ENCODE assay signal across 7 mouse cellular contexts in genomic region chr4:83657021-83657420, GRCm38 (mm10).
DNase-seq lines count a peak whose midpoint lies in the region; ATAC-seq lines count a peak whose summit lies in the region.

No protein-coding gene starts in this region.

- H3K4me3 ChIP-seq in lung, embryonic 16.5 days (ENCODE audit: low read length), result no peak overlapping the region
- no peak overlapping the region for H3K4me3 ChIP-seq in forebrain, embryonic 16.5 days (replicated peaks; ENCODE audit: low read length)
- H3K4me3 ChIP-seq in limb, embryonic 11.5 days (ENCODE audit: low read depth, low read length), result no peak overlapping the region
- H3K4me3 ChIP-seq in stomach, embryonic 16.5 days (replicated peaks; ENCODE audit: low read length), result no peak overlapping the region

- no peaks in the 10 kb centered on the region for H3K27me3 ChIP-seq in lung, embryonic 16.5 days (ENCODE audit: control insufficient read depth, insufficient read depth, low read depth, low read length)
- no peaks in the 10 kb centered on the region for H3K27me3 ChIP-seq in forebrain, embryonic 16.5 days (replicated peaks; ENCODE audit: control insufficient read depth, insufficient read depth, low read length)
- no peaks in the 10 kb centered on the region for H3K27me3 ChIP-seq in limb, embryonic 11.5 days (ENCODE audit: control insufficient read depth, insufficient read depth, low read length)
- no peaks in the 10 kb centered on the region for H3K27me3 ChIP-seq in stomach, embryonic 16.5 days (ENCODE audit: control insufficient read depth, insufficient read depth, low read length)

- no peak overlapping the region for H3K9ac ChIP-seq in lung, embryonic 16.5 days (ENCODE audit: low read length)
- H3K9ac ChIP-seq in forebrain, embryonic 16.5 days (replicated peaks; ENCODE audit: low read depth, low read length), result no peak overlapping the region
- no peak overlapping the region for H3K9ac ChIP-seq in limb, embryonic 11.5 days (ENCODE audit: low read length)
- H3K9ac ChIP-seq in stomach, embryonic 16.5 days (ENCODE audit: low read length), result 0 out of 2 replicates have a peak overlapping the region, but pooled peaks have one; percentile 26

- no peak for DNase-seq in lung, postnatal 25 days (ENCODE audit: low spot score)
- DNase-seq in limb, embryonic 11.5 days (ENCODE audit: low spot score), result no peak
- no peak for DNase-seq in layer of hippocampus, postnatal 14 days (ENCODE audit: low spot score in 2 of 2)
- no peak for DNase-seq in left cerebral cortex, adult 11 months (ENCODE audit: low spot score)

- 38% methylated on average over 6 of the region's 6 CpGs for WGBS in lung, embryonic 16.5 days
- 40% methylated on average over 6 of the region's 6 CpGs for WGBS in forebrain, embryonic 16.5 days
- 63% methylated on average over 6 of the region's 6 CpGs for WGBS in limb, embryonic 11.5 days
- WGBS in stomach, embryonic 16.5 days, result 47% methylated on average over 6 of the region's 6 CpGs

- peak overlapping the region; percentile 70 for H3K27ac ChIP-seq in lung, embryonic 16.5 days (ENCODE audit: low read length)
- H3K27ac ChIP-seq in forebrain, embryonic 16.5 days (ENCODE audit: low read length), result no peak overlapping the region
- H3K27ac ChIP-seq in limb, embryonic 11.5 days (replicated peaks; ENCODE audit: low read depth, low read length), result no peak overlapping the region
- H3K27ac ChIP-seq in stomach, embryonic 16.5 days (ENCODE audit: low read length), result no peak overlapping the region

- H3K4me1 ChIP-seq in lung, embryonic 16.5 days (replicated peaks; ENCODE audit: control insufficient read depth, insufficient read depth, low read length), result 0 out of 2 replicates have a peak, but pooled peaks cover 4% of the 10 kb centered on the region
- peaks cover 7% of the 10 kb centered on the region for H3K4me1 ChIP-seq in forebrain, embryonic 16.5 days (replicated peaks; ENCODE audit: control insufficient read depth, insufficient read depth, low read length)
- H3K4me1 ChIP-seq in limb, embryonic 11.5 days (ENCODE audit: control insufficient read depth, insufficient read depth, low read length), result peaks cover 6% of the 10 kb centered on the region; the same call in 1 of the 2 replicates
- H3K4me1 ChIP-seq in stomach, embryonic 16.5 days (ENCODE audit: control insufficient read depth, insufficient read depth, low read length), result peaks cover 11% of the 10 kb centered on the region; the same call in 1 of the 2 replicates

- 0 out of 2 replicates have a peak, but pooled peaks have one; percentile 14 for ATAC-seq in lung, embryonic 16.5 days (ENCODE audit: low read depth)
- 0 out of 2 replicates have a peak, but pooled peaks have one; percentile 4 for ATAC-seq in forebrain, embryonic 16.5 days
- no peak for ATAC-seq in limb, embryonic 11.5 days (ENCODE audit: insufficient number of reproducible peaks, low FRiP score, low TSS enrichment, low read depth)
- ATAC-seq in stomach, embryonic 16.5 days (ENCODE audit: insufficient read depth, low FRiP score), result no peak

- H3K9me3 ChIP-seq in lung, embryonic 16.5 days (ENCODE audit: control insufficient read depth, low read length), result no peaks in the 10 kb centered on the region
- no peaks in the 10 kb centered on the region for H3K9me3 ChIP-seq in forebrain, embryonic 16.5 days (ENCODE audit: control insufficient read depth, low read length)
- H3K9me3 ChIP-seq in limb, embryonic 11.5 days (ENCODE audit: control insufficient read depth, low read length), result no peaks in the 10 kb centered on the region
- no peaks in the 10 kb centered on the region for H3K9me3 ChIP-seq in stomach, embryonic 16.5 days (replicated peaks; ENCODE audit: control insufficient read depth, low read length)

- no peaks in the 10 kb centered on the region for H3K36me3 ChIP-seq in lung, embryonic 16.5 days (ENCODE audit: control insufficient read depth, insufficient read depth, low read length)
- H3K36me3 ChIP-seq in forebrain, embryonic 16.5 days (ENCODE audit: control insufficient read depth, insufficient read depth), result no peaks in the 10 kb centered on the region
- no peaks in the 10 kb centered on the region for H3K36me3 ChIP-seq in limb, embryonic 11.5 days (ENCODE audit: control insufficient read depth, insufficient read depth, low read length)
- H3K36me3 ChIP-seq in stomach, embryonic 16.5 days (ENCODE audit: control insufficient read depth, insufficient read depth, low read length), result no peaks in the 10 kb centered on the region

- peak overlapping the region; percentile 41; the same call in 1 of the 2 replicates for H3K4me2 ChIP-seq in lung, embryonic 16.5 days (ENCODE audit: low read depth, low read length)
- peak overlapping the region; percentile 33 for H3K4me2 ChIP-seq in forebrain, embryonic 16.5 days (ENCODE audit: low read length)
- 0 out of 2 replicates have a peak overlapping the region, but pooled peaks have one; percentile 8 for H3K4me2 ChIP-seq in limb, embryonic 11.5 days (ENCODE audit: low read depth, severe bottlenecking)
- H3K4me2 ChIP-seq in stomach, embryonic 16.5 days (ENCODE audit: low read depth, low read length), result peak overlapping the region; percentile 26; the same call in 1 of the 2 replicates

Comparison
In these comparisons a context has a peak if more than half of its experiments do, and no peak if none do; other contexts are left out.
1. ATAC-seq: peak in lung, embryonic 16.5 days (single experiment) and forebrain, embryonic 16.5 days (single experiment); none in limb, embryonic 11.5 days (single experiment) and stomach, embryonic 16.5 days (single experiment).
2. Peak in every context shown above with its lines, with median percentiles within 50 percentile points of each other: H3K4me2 ChIP-seq.